Mouse (Mus musculus): ENCODE measurements around the gene Dnmbp.

Dnmbp gene

DNA sequence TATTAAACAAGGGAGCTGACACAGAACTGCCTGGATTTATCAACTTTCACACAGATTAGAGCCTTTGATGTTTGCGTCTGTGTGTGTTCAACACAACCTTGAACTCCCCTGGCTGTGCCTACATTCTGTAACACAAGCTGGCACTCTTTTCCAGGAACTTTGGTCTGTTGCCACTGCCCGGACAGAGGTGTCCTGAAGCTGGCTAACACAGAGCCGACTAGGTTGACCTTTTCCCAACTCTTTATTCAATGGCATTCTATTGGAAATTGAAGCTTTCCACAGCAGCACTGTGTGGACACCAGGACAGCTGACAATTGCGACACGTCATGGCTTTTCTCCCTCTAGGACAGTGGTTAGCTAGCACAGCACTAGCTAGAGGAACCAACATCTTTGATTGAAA lies 142.8 kb downstream of the Dnmbp start:
- DNase-seq (ENCODE audit: low spot score), result no peak

All from testis, postnatal 10 days (tissue).